Mouse (Mus musculus): ENCODE measurements around the gene Wdr70.

DNA sequence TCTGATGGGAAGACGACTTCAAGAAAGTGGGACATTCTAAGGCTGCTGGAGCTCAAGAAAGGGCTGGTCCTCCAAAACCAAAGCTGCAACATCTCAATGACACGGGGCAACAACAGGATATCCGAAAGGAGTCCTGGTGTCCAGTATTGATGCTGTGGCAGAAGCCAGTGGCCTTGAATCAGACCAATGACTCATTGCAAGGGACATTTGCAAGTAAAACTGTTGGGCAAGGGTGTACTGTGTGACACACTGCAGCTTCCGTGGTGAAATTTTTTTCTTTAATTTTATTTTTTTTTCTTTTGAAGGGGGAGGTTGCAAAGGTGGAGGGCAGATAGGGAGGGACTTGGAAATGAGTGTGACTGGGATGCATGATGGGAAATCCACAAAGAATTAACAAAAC is 256.6 kb downstream of the Wdr70 start:
- TF ChIP-seq CTCF (conservative IDR thresholded peaks at IDR 0.05; ENCODE audit: insufficient read depth, insufficient read length, low read depth, low read length) (no peak), POLR2A (IDR thresholded peaks at IDR 0.05; ENCODE audit: low read depth, low read length) (no peak)
